In genomic region chr11:84916703-84917300, GRCm38 (mm10) we compare ENCODE assay signal across 10 mouse cellular contexts. TPM values are rescaled to one million over a fixed set of nuclear protein-coding genes. Genes with fewer than 3 reads are reported as not detected.
DNase-seq lines count a peak whose midpoint lies in the region; ATAC-seq lines count a peak whose summit lies in the region.
"Had no signal": no experiment of that assay in that cellular context is flagged by ENCODE, and none has a peak within 500 bp of the region (broad histone marks: within the 10 kb centered on the region; RNA-seq: fewer than 3 reads in every experiment).

No protein-coding gene starts in this region.

- WGBS in heart, embryonic 15.5 days, result 52% methylated on average over 7 of the region's 7 CpGs
- 64% methylated on average over 7 of the region's 7 CpGs for WGBS in hindbrain, embryonic 13.5 days
- WGBS in midbrain, embryonic 13.5 days, result 53% methylated on average over 7 of the region's 7 CpGs

- H3K4me2 ChIP-seq in heart, embryonic 15.5 days, result peak overlapping the region; percentile 73
- H3K4me2 ChIP-seq in hindbrain, embryonic 13.5 days, result peak overlapping the region; percentile 46
- peak overlapping the region; percentile 71 for H3K4me2 ChIP-seq in midbrain, embryonic 13.5 days (replicated peaks)

- no peak for ATAC-seq in heart, embryonic 15.5 days (replicated peaks; ENCODE audit: insufficient number of reproducible peaks, insufficient read depth, low FRiP score, low read depth)
- no peak for ATAC-seq in hindbrain, embryonic 13.5 days (ENCODE audit: low FRiP score)
- no peak for ATAC-seq in midbrain, embryonic 13.5 days

- H3K27ac ChIP-seq in heart, embryonic 15.5 days, result no peak overlapping the region
- 0 out of 2 replicates have a peak overlapping the region, but pooled peaks have one; percentile 8 for H3K27ac ChIP-seq in hindbrain, embryonic 13.5 days
- no peak overlapping the region for H3K27ac ChIP-seq in midbrain, embryonic 13.5 days

- H3K9me3 ChIP-seq in heart, embryonic 15.5 days (replicated peaks), result no peaks in the 10 kb centered on the region
- H3K9me3 ChIP-seq in hindbrain, embryonic 13.5 days, result no peaks in the 10 kb centered on the region
- no peaks in the 10 kb centered on the region for H3K9me3 ChIP-seq in midbrain, embryonic 13.5 days

- H3K36me3 ChIP-seq in heart, embryonic 15.5 days, result peaks cover 11% of the 10 kb centered on the region; the same call in 1 of the 2 replicates
- peaks cover 24% of the 10 kb centered on the region for H3K36me3 ChIP-seq in hindbrain, embryonic 13.5 days
- H3K36me3 ChIP-seq in midbrain, embryonic 13.5 days, result peaks cover 21% of the 10 kb centered on the region

- H3K4me1 ChIP-seq in heart, embryonic 15.5 days (replicated peaks), result peaks cover 6% of the 10 kb centered on the region
- peaks cover 32% of the 10 kb centered on the region for H3K4me1 ChIP-seq in hindbrain, embryonic 13.5 days (replicated peaks)
- peaks cover 23% of the 10 kb centered on the region for H3K4me1 ChIP-seq in midbrain, embryonic 13.5 days (replicated peaks)

- H3K27me3 ChIP-seq in heart, embryonic 15.5 days, result no peaks in the 10 kb centered on the region
- no peaks in the 10 kb centered on the region for H3K27me3 ChIP-seq in hindbrain, embryonic 13.5 days
- no peaks in the 10 kb centered on the region for H3K27me3 ChIP-seq in midbrain, embryonic 13.5 days

- no peak for DNase-seq in heart, adult 18-20 months
- peak; percentile 60 for DNase-seq in NIH3T3 (ENCODE audit: low read depth)
- DNase-seq in thymus, postnatal 14 days, result no peak
- no peak for DNase-seq in adrenal gland, postnatal 4 days (ENCODE audit: low spot score in 2 of 2)
- DNase-seq in layer of hippocampus, adult 11-12 months (ENCODE audit: low spot score), result no peak

- peak overlapping the region; percentile 67 for H3K4me3 ChIP-seq in heart, embryonic 15.5 days
- H3K4me3 ChIP-seq in hindbrain, embryonic 13.5 days, result peak overlapping the region; percentile 79
- peak overlapping the region; percentile 79 for H3K4me3 ChIP-seq in midbrain, embryonic 13.5 days (replicated peaks)

- 0 out of 2 replicates have a peak overlapping the region, but pooled peaks have one; percentile 24 for H3K9ac ChIP-seq in heart, embryonic 15.5 days
- peak overlapping the region; percentile 85 for H3K9ac ChIP-seq in hindbrain, embryonic 13.5 days
- H3K9ac ChIP-seq in midbrain, embryonic 13.5 days (replicated peaks), result peak overlapping the region; percentile 77; the same call in 1 of the 2 replicates

RNA-seq across cellular contexts. Expression of gene Znhit3, which starts 0.6 kb away (rescaled TPM):
- 31.4 and 36.2 TPM in 2 replicates for polyA plus RNA-seq in heart, embryonic 15.5 days (2015; fragmentation: Nextera tagmentation; extraction: Ambion mirVana)
- total RNA-seq in heart, adult 18-20 months (2021), result 10 to 100 TPM; 11.5 to 12.9 TPM
- polyA plus RNA-seq in hindbrain, embryonic 13.5 days (2015; fragmentation: Nextera tagmentation; extraction: Ambion mirVana), result 64.0 and 69.1 TPM in 2 replicates
- 67.4 and 68.1 TPM in 2 replicates for polyA plus RNA-seq in midbrain, embryonic 13.5 days (2015; fragmentation: Nextera tagmentation; extraction: Ambion mirVana)
- total RNA-seq in adrenal gland, postnatal 4 days (2021), result 10 to 100 TPM; 14.4 to 20.4 TPM

RNA-seq across cellular contexts. Expression of gene Pigw, which starts 36.7 kb away (rescaled TPM):
- polyA plus RNA-seq in heart, embryonic 15.5 days (2015; fragmentation: Nextera tagmentation; extraction: Ambion mirVana), result 2.4 and 2.5 TPM in 2 replicates
- 1 to 10 TPM; 6.4 to 7.3 TPM for total RNA-seq in heart, adult 18-20 months (2021)
- polyA plus RNA-seq in hindbrain, embryonic 13.5 days (2015; fragmentation: Nextera tagmentation; extraction: Ambion mirVana), result 2.1 and 2.3 TPM in 2 replicates
- polyA plus RNA-seq in midbrain, embryonic 13.5 days (2015; fragmentation: Nextera tagmentation; extraction: Ambion mirVana), result 2.3 and 3.1 TPM in 2 replicates
- total RNA-seq in adrenal gland, postnatal 4 days (2021), result 1 to 10 TPM; 7.5 to 7.6 TPM

RNA-seq across cellular contexts. Expression of gene Myo19, which starts 36.9 kb away (rescaled TPM):
- 5.4 and 6.7 TPM in 2 replicates for polyA plus RNA-seq in heart, embryonic 15.5 days (2015; fragmentation: Nextera tagmentation; extraction: Ambion mirVana)
- 1 to 10 TPM; 3.2 to 5.2 TPM for total RNA-seq in heart, adult 18-20 months (2021)
- 5.1 and 6.7 TPM in 2 replicates for polyA plus RNA-seq in hindbrain, embryonic 13.5 days (2015; fragmentation: Nextera tagmentation; extraction: Ambion mirVana)
- 6.2 and 6.3 TPM in 2 replicates for polyA plus RNA-seq in midbrain, embryonic 13.5 days (2015; fragmentation: Nextera tagmentation; extraction: Ambion mirVana)
- total RNA-seq in adrenal gland, postnatal 4 days (2021), result 10 to 100 TPM; 18.1 to 20.2 TPM

RNA-seq across cellular contexts. Expression of gene Car4, which starts 40.8 kb away (rescaled TPM):
- 0.60 and 0.90 TPM in 2 replicates for polyA plus RNA-seq in heart, embryonic 15.5 days (2015; fragmentation: Nextera tagmentation; extraction: Ambion mirVana)
- total RNA-seq in heart, adult 18-20 months (2021), result 10 to 100 TPM; 16.9 to 29.0 TPM
- 5.1 and 5.2 TPM in 2 replicates for polyA plus RNA-seq in hindbrain, embryonic 13.5 days (2015; fragmentation: Nextera tagmentation; extraction: Ambion mirVana)
- polyA plus RNA-seq in midbrain, embryonic 13.5 days (2015; fragmentation: Nextera tagmentation; extraction: Ambion mirVana), result 5.4 TPM in 2 replicates
- total RNA-seq in adrenal gland, postnatal 4 days (2021), result 10 to 100 TPM in 1 of 2 experiments, 1 to 10 TPM in 1; 4.9 to 18.5 TPM
- total RNA-seq: common myeloid progenitor, adult 5-6 weeks had no signal
- polyA plus RNA-seq: Patski had no signal

RNA-seq across cellular contexts. Expression of gene Ggnbp2, which starts 46.2 kb away (rescaled TPM):
- 47.2 and 53.1 TPM in 2 replicates for polyA plus RNA-seq in heart, embryonic 15.5 days (2015; fragmentation: Nextera tagmentation; extraction: Ambion mirVana)
- total RNA-seq in heart, adult 18-20 months (2021), result 10 to 100 TPM; 53.9 to 57.9 TPM
- polyA plus RNA-seq in hindbrain, embryonic 13.5 days (2015; fragmentation: Nextera tagmentation; extraction: Ambion mirVana), result 70.9 and 74.4 TPM in 2 replicates
- polyA plus RNA-seq in midbrain, embryonic 13.5 days (2015; fragmentation: Nextera tagmentation; extraction: Ambion mirVana), result 75.1 and 75.7 TPM in 2 replicates
- total RNA-seq in adrenal gland, postnatal 4 days (2021), result 100 to 1,000 TPM in 1 of 2 experiments, 10 to 100 TPM in 1; 99.1 to 100 TPM

Comparison
In these comparisons a context has a peak if more than half of its experiments do, and no peak if none do; other contexts are left out.
1. H3K9ac ChIP-seq: peak in every context shown above with its lines; median percentile 85 in hindbrain, embryonic 13.5 days; 77 in midbrain, embryonic 13.5 days; 24 in heart, embryonic 15.5 days.